Mouse (Mus musculus): Measurements from ENCODE around the gene Rpa1. TPM values are rescaled to one million over a fixed set of nuclear protein-coding genes. Genes with fewer than 3 reads are reported as not detected.

Rpa1 gene
- polyA plus RNA-seq, 2 experiments: 55.3 to 93.2 TPM

DNA sequence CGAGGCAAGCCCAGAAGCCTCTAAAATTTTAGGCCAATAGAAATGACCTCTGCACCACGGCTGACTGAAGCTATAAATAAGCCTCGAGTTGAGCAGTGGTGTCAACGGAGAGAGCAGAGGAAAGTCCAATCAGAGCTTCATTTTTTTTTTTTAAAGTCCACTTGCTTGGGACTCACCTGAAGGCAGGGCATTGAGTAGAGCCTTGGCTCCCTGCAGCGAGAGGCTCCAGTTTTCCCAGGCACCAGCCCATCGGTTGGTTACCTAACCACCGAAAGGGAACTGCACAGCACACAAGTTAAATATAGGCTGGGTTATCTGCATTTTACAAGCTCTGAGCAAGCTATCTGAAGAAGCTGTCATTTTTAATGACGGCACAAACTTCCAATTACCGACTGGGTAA is 53.3 kb downstream of the Rpa1 start:
- H3K4me1 ChIP-seq (replicated peaks; ENCODE audit: control insufficient read depth in 2 of 2, insufficient read depth in 2 of 2, low read length in 1 of 2): peaks cover 7 to 12% of the 10 kb centered on the region in 2 experiments
- no peak for ATAC-seq (ENCODE audit: insufficient read depth)
- no peak overlapping the region for H3K4me2 ChIP-seq (ENCODE audit: low read depth)

DNA sequence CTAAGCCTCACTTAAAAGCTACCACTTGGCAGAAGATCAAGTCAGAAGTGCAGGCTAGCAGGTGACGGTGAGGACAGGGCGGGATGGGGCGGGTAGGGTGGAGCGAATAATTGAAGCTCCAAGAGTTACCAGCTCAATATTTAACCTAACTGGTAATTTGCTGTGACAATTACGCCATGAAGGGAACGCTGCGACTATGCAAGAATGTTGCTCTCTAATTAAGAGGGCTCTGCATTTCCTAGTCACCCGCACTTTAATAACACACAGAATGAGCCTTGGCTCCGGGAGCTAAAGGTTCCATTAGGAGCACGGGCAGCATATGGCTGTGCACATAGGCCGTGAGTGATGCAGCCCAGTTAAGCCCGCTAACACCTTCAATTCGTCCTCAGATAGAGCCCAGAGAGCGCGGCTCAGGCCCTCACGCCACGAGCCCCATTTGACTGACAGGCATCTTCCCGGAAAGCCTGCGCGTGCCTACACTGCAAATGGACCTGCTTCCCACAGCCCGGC is 54.2 kb downstream of the Rpa1 start:
- no peak overlapping the region for H3K4me3 ChIP-seq (ENCODE audit: insufficient read depth in 1 of 2, low read depth in 2 of 2, low read length in 2 of 2)
- peaks cover 7 to 12% of the 10 kb centered on the region in 2 experiments for H3K4me1 ChIP-seq (replicated peaks; ENCODE audit: control insufficient read depth in 2 of 2, insufficient read depth in 2 of 2, low read length in 1 of 2)
- peaks cover 8% of the 10 kb centered on the region for H3K27me3 ChIP-seq (ENCODE audit: control insufficient read depth, insufficient read depth, low read length)
- no peaks in the 10 kb centered on the region for H3K36me3 ChIP-seq (replicated peaks; ENCODE audit: control insufficient read depth, insufficient read depth, low read depth)
- WGBS (ENCODE audit: insufficient replicate concordance): 61% methylated on average over 21 of the region's 21 CpGs
- ATAC-seq (ENCODE audit: insufficient read depth) (no peak), DNase-seq (ENCODE audit: low read depth in 3 of 3, low spot score in 3 of 3) (no peak)
- no peak overlapping the region for H3K27ac ChIP-seq
- no peaks in the 10 kb centered on the region for H3K9me3 ChIP-seq (ENCODE audit: control insufficient read depth, low read length)
- H3K4me2 ChIP-seq (ENCODE audit: low read depth): no peak overlapping the region
- TF ChIP-seq EP300 (IDR thresholded peaks at IDR 0.05; ENCODE audit: low read depth) (no peak), CTCF (IDR thresholded peaks at IDR 0.05; ENCODE audit: low read depth) (no peak)
- H3K9ac ChIP-seq (replicated peaks): no peak overlapping the region

More for the DNA sequence above, 53.3 kb downstream of the Rpa1 start:
- peaks cover 6% of the 10 kb centered on the region for H3K36me3 ChIP-seq (replicated peaks; ENCODE audit: control insufficient read depth, insufficient read depth, low read depth)
- no peak overlapping the region for H3K9ac ChIP-seq (replicated peaks)
- H3K27ac ChIP-seq: no peak overlapping the region
- no peak overlapping the region for H3K4me3 ChIP-seq (ENCODE audit: insufficient read depth in 1 of 2, low read depth in 2 of 2, low read length in 2 of 2)
- WGBS (ENCODE audit: insufficient replicate concordance): 15% methylated on average over 9 of the region's 9 CpGs
- no peaks in the 10 kb centered on the region for H3K9me3 ChIP-seq (ENCODE audit: control insufficient read depth, low read length)
- TF ChIP-seq EP300 (IDR thresholded peaks at IDR 0.05; ENCODE audit: low read depth) (no peak), CTCF (IDR thresholded peaks at IDR 0.05; ENCODE audit: low read depth) (no peak)
- DNase-seq (ENCODE audit: low read depth in 3 of 3, low spot score in 3 of 3): no peak
- H3K27me3 ChIP-seq (ENCODE audit: control insufficient read depth, insufficient read depth, low read length): peaks cover 8% of the 10 kb centered on the region

DNA sequence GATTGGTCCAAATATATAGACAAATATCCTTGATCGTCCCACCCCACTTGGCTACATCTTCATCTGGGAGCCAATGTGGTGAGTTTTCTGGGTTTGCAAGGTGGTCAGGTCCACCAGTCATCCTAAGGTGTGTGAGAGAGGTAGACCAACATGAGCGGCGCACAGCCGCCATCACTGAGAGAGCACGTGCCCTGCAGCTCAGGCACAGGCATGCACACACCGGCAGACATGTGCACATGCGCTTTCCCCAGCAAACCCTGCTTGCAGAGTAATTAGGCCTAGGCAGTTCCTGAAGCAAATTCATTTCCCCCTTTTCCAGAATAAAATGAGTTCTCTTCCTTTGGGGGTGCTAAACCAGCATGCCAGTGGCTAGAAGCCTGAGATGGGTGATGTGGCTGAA is 55.8 kb downstream of the Rpa1 start:
- Histone ChIP-seq H3K4me2 (ENCODE audit: low read depth) (no peak overlapping the region), H3K4me1 (replicated peaks; ENCODE audit: control insufficient read depth in 2 of 2, insufficient read depth in 2 of 2, low read length in 1 of 2) (peaks cover 7 to 12% of the 10 kb centered on the region in 2 experiments), H3K4me3 (ENCODE audit: insufficient read depth in 1 of 2, low read depth in 2 of 2, low read length in 2 of 2) (no peak overlapping the region), H3K27me3 (ENCODE audit: control insufficient read depth, insufficient read depth, low read length) (peaks cover 8% of the 10 kb centered on the region), H3K27ac (no peak overlapping the region), H3K9me3 (ENCODE audit: control insufficient read depth, low read length) (no peaks in the 10 kb centered on the region), H3K9ac (replicated peaks) (no peak overlapping the region), H3K36me3 (replicated peaks; ENCODE audit: control insufficient read depth, insufficient read depth, low read depth) (no peaks in the 10 kb centered on the region)
- TF ChIP-seq CTCF (IDR thresholded peaks at IDR 0.05; ENCODE audit: low read depth) (no peak), EP300 (IDR thresholded peaks at IDR 0.05; ENCODE audit: low read depth) (no peak)
- no peak for DNase-seq (ENCODE audit: low read depth in 3 of 3, low spot score in 3 of 3)
- 81% methylated on average over 7 of the region's 7 CpGs for WGBS (ENCODE audit: insufficient replicate concordance)
- ATAC-seq (ENCODE audit: insufficient read depth): no peak

DNA sequence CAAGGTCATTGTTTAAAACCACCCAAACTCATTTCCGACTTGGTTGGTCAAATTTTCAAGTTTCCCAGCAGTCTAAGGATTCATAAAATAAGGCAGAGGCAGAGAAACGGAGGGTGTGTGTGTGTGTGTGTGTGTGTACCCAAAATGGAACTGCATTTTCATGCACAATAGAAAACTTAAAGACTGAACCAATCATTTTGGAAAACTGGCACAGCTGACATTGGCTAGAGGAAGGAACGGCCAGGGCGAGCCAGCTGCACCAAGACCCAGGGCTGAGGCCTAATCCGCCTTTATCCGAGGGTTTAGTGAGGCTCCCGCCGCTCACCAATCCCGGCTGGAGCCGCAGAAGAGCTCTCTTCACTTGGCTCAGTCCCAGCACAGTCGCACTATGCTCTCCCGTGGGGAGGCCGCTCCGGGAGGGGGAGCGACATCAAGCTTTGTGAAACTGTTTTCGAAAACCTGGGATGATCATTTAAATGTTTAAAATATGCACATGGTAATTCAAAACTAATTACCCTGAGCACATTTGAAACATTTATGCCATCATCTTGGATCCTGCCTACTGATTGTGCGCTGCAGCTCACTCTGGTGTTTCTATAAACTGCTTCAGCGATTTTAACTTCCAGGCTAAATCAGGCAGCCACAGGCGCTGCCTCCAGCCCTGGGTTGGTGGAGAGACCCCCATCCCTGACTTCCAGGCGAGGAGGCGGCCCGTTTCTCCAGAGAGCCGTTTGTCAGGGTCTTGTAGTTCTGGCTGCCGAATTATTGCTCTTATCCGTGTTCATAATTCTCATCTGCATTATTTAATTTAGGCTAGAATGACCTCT is 56.5 kb downstream of the Rpa1 start:
- TF ChIP-seq CTCF (IDR thresholded peaks at IDR 0.05; ENCODE audit: low read depth): no peak
- no peak for TF ChIP-seq EP300 (IDR thresholded peaks at IDR 0.05; ENCODE audit: low read depth)
- Histone ChIP-seq H3K4me3 (ENCODE audit: insufficient read depth in 1 of 2, low read depth in 2 of 2, low read length in 2 of 2) (no peak overlapping the region), H3K36me3 (replicated peaks; ENCODE audit: control insufficient read depth, insufficient read depth, low read depth) (no peaks in the 10 kb centered on the region), H3K4me2 (ENCODE audit: low read depth) (no peak overlapping the region), H3K27ac (no peak overlapping the region), H3K27me3 (ENCODE audit: control insufficient read depth, insufficient read depth, low read length) (peaks cover 8% of the 10 kb centered on the region), H3K9me3 (ENCODE audit: control insufficient read depth, low read length) (no peaks in the 10 kb centered on the region), H3K4me1 (replicated peaks; ENCODE audit: control insufficient read depth in 2 of 2, insufficient read depth in 2 of 2, low read length in 1 of 2) (peaks cover 3 to 8% of the 10 kb centered on the region in 2 experiments), H3K9ac (replicated peaks) (no peak overlapping the region)
- DNase-seq (ENCODE audit: low read depth in 3 of 3, low spot score in 3 of 3): no peak
- WGBS (ENCODE audit: insufficient replicate concordance): 52% methylated on average over 25 of the region's 25 CpGs
- ATAC-seq (ENCODE audit: insufficient read depth): no peak

DNA sequence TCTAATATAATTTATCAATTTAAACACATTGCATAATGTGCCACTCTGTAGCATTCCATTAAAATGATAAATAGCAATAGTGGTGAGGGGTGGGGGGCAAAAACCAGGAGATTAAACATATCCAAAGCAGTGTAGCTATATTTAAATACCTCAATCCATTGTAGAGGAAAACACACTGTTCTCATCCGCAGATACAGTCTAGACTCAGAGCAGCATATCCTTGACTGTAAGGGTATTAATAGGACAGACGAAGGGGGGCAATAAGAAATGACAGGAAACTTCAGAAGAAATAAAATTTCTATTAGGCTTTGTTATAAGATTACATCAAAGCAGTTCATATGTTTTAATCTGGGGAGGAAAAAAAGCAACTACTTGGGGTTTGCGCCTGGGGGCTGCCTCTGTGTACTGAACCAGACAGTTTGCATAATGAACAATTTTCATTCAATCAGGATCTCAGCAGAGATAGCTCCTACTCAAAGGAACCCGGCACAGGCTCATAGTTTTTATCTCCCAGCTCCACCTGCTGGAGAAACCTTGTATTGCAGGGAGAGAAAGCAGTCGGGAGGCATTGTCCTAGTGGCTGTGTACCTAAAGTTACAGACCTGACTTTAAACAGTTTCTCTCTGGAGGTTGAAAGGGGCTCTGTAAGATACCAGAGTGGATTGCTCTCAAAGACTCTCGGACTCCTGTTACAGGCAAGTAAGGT is 57.4 kb downstream of the Rpa1 start:
- TF ChIP-seq CTCF (IDR thresholded peaks at IDR 0.05; ENCODE audit: low read depth) (peak; percentile 87), EP300 (IDR thresholded peaks at IDR 0.05; ENCODE audit: low read depth) (no peak)
- H3K4me1 ChIP-seq (replicated peaks; ENCODE audit: control insufficient read depth in 2 of 2, insufficient read depth in 2 of 2, low read length in 1 of 2): peaks cover 0 to 3% of the 10 kb centered on the region in 2 experiments; a peak in 1 of 4 replicates
- H3K36me3 ChIP-seq (replicated peaks; ENCODE audit: control insufficient read depth, insufficient read depth, low read depth): no peaks in the 10 kb centered on the region
- H3K4me2 ChIP-seq (ENCODE audit: low read depth): no peak overlapping the region
- WGBS (ENCODE audit: insufficient replicate concordance): 16% methylated on average over 6 of the region's 6 CpGs
- H3K4me3 ChIP-seq (ENCODE audit: insufficient read depth in 1 of 2, low read depth in 2 of 2, low read length in 2 of 2): no peak overlapping the region
- DNase-seq (ENCODE audit: low read depth in 3 of 3, low spot score in 3 of 3) (peak; percentile 50 to 68 (median 60)), ATAC-seq (ENCODE audit: insufficient read depth) (no peak)
- H3K9ac ChIP-seq (replicated peaks): no peak overlapping the region
- H3K9me3 ChIP-seq (ENCODE audit: control insufficient read depth, low read length): no peaks in the 10 kb centered on the region
- H3K27ac ChIP-seq: no peak overlapping the region
- H3K27me3 ChIP-seq (ENCODE audit: control insufficient read depth, insufficient read depth, low read length): peaks cover 8% of the 10 kb centered on the region

All from liver, embryonic 14.5 days (tissue).